Mouse (Mus musculus): ENCODE measurements around the gene Bcl2. TPM values are rescaled to one million over a fixed set of nuclear protein-coding genes. Genes with fewer than 3 reads are reported as not detected.
A peak's percentile ranks its signal among the peaks of the same experiment; 100 is the strongest.
"Not testable (repeated sequence)": the region's sequence is repeated elsewhere in the genome, so short reads cannot be mapped to it uniquely, and the experiment has no call there.

Gene Bcl2
- 1 to 10 TPM; 5.1 to 6.7 TPM for total RNA-seq (2021)
- long read RNA-seq, experiment 1, full-length matches to known transcripts = 3 of 3 reads
- long read RNA-seq, experiment 1, partial matches to known transcripts = 0 of 3 reads
- long read RNA-seq, experiment 1, other reads (novel, unspliced or antisense) = 0 of 3 reads
- long read RNA-seq, experiment 2, full-length matches to known transcripts = 10 of 10 reads
- long read RNA-seq, experiment 2, partial matches to known transcripts = 0 of 10 reads
- long read RNA-seq, experiment 2, other reads (novel, unspliced or antisense) = 0 of 10 reads

DNA sequence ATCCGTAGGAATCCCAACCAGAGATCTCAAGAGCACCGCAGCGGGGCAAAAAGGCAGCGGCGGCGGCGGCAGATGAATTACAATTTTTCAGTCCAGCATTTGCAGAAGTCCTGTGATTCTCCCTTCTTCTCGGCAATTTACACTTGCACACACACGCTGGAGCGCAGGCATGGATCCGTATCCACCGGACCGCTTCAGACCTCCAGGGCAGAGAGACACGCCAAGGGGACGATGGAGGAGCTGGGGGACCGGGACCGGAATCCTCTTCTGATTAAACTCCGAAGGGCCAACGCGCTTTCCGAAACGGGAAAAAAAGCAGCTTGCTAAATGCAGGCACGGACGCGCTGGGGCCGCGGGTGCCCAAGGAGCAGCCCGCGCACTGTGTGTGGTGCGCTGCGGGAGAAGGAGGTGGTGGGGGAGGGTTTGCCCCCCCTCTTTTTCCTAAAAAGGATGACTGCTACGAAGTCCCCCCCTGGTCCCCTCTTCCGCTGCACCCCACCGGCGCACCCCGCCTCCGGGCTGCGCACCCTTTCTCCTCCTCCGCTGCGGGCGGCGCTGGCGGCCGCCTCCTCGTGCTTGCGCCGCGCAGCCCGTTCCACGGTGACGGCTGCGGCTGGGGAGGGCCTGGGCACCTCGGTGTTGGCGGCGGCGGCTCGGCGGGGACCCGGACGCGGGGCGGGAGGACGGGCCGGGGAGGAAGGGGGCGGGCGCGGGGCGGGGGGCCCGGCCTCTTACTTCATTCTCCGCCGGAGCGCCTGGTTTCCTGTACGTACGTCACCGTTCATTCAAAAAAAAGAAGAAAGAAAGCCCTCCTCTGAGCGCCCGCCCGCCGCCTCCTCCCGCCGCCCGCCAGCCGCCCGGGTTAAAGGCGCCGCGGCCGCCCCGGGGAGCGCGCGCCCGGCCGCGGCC, at the start of gene Bcl2:
Bcl2 (minus strand) TSS at position 654 of the 909 bp plus-strand sequence.
- peak; percentile 73 to 77 for DNase-seq (ENCODE audit: low spot score in 2 of 2)

DNA sequence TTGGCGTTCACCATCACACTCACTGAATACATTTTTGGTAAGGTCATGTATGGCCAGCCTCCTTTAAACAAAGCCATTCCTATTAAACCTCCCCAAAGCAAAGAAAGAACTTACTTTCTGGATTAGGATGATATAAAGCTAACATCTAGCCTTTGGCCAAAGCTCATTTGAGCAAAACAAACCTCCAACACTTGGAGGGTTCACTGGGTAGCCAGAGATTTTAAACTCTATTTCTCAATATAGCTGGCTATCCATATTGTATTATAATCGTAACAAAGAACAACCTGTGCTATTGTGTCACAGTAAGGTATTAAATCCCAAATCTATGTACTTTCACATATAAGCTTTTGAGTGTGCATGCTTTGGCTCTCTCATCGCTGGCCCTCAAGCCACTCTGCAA, 46.7 kb upstream of the Bcl2 start:
- DNase-seq (ENCODE audit: low spot score in 2 of 2) = no peak

GRCm38 (mm10) chr1:106759572-106760435, 45.7 kb upstream of the Bcl2 start, which contains the start of gene Kdsr:
Kdsr (minus strand) TSS chr1:106759727.
- DNase-seq (ENCODE audit: low spot score in 2 of 2) = peak; percentile 93 to 94

- DNase-seq (ENCODE audit: low spot score in 2 of 2) = peak; percentile 36 to 59
Measured at GRCm38 (mm10) chr1:106758734-106759571, 44.9 kb upstream of the Bcl2 start.

DNA sequence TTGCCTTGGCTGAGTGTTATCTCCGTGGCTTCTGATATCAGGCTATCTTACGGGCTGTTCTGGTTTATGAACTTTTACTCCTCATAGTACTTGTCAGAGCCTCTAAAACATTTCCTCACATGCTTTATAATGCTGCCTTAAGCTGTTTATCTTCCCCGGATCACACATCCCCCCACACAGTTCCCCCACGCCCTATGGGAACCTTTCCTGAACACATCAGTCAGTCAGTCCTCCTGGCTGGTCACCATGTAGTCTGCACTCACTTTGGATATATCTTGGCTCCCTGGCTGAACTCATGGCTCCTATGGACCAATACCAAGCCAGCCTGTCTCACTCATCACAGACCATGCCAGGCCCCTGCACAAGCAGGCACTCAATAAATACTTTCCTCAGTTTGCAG, 42.6 kb upstream of the Bcl2 start:
- DNase-seq (ENCODE audit: low spot score in 2 of 2) = no peak

DNA sequence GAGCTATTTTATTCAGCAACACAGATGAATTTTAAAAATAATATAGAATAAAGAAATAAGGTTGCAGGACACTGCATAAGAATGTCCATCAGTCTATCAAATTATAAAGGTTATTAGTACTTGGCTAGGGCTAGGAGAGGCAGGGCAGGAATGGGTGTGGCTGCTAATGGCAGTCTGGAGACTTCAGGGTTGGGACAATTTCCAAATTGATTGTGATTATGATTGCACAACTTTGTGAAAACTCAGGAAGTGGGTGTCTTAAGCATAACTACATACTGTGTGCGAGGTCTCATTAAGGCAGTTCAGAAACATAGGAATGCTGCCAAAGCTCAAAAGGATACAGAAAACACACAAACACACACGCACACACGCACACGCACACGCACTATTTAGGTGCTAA, 37.9 kb upstream of the Bcl2 start:
- no peak for DNase-seq (ENCODE audit: low spot score in 2 of 2)

GRCm38 (mm10) chr1:106750656-106751055, 36.6 kb upstream of the Bcl2 start:
- DNase-seq (ENCODE audit: low spot score in 2 of 2) = no peak

- no peak for DNase-seq (ENCODE audit: low spot score in 2 of 2)
Measured at GRCm38 (mm10) chr1:106748555-106749315, 34.7 kb upstream of the Bcl2 start.

DNA sequence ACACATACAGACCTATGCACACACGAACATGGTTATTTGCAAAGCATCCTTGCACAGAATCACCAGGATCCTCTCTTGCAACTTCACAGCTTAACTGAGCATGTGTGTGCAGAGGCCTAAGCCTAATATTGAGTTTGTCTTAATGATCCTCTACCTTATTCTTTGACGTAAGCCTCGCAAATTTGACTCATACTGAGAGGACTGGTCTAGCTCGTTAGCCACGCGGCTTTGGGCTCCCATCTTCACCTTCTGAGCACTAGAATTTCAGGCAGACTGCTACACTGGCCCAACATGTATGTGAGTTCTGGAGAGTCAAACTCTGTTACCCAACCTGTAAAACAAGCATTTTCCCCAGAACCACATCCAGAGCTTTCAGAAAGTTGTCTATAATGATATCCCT, 28.9 kb upstream of the Bcl2 start:
- DNase-seq (ENCODE audit: low spot score in 2 of 2) = no peak

DNA sequence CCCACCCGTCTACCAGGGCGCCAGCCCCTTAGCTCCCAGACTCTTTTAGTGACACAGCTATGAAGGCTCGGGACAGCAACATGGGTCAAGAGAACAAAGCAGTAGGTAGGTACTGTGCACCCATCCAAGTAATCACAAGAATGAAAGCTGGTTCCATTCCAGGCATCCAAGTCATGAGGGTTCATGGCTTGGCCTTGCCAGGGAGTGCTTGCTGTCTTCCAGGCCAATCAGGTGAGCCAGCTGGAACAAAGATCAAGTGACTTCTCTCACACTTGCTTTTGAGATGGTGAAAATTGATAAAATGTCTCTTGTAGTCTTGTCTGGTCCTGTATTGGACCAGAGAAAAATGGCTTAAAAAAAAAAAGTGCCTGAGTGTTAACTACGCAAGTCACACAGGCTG, 26.7 kb upstream of the Bcl2 start:
- no peak for DNase-seq (ENCODE audit: low spot score in 2 of 2)

DNA sequence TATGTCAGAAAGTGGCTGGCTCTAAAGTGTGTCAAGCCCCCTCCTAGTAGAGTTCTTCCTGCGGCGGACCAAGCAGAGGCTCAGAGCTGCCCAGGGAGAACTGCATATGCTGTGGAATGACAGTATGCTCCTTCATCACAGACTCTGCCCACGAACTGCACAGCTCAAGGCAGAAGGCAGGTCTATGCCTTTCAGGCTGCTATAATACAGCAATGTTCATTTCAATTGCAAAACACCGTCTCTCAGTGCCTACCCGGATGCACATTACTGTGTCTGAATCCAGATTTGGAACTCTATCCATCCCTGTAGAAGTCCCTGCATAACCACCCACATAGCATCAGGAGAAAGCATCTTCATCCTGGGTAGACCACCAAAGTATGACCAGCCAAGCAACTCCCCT, 25.7 kb upstream of the Bcl2 start:
- no peak for DNase-seq (ENCODE audit: low spot score in 2 of 2)

DNA sequence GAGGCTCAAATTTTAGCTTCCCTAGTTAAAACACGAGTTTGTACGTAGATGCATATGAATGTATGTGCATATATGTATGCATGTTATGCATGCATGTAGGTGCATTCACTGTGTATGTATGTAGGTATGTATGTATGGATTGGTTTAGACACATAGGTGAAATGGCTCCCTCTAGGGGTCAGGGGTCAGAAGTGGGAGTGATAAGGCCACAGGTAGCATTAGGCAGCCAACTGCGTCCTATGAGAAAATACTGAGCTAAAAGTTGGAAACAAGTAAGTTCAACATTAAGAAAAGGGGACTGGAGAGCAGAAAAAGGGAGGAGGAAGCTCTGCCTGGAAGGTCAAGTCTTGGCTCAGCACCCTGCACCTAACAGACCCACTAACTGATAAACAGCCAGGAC, 24.0 kb upstream of the Bcl2 start:
- DNase-seq (ENCODE audit: low spot score in 2 of 2) = no peak

GRCm38 (mm10) chr1:106736211-106736610, 22.1 kb upstream of the Bcl2 start:
- no peak for DNase-seq (ENCODE audit: low spot score in 2 of 2)

- DNase-seq (ENCODE audit: low spot score in 2 of 2) = peak in 1 of 2 experiments; percentile 38
Measured at GRCm38 (mm10) chr1:106735586-106735985, 21.5 kb upstream of the Bcl2 start.

DNA sequence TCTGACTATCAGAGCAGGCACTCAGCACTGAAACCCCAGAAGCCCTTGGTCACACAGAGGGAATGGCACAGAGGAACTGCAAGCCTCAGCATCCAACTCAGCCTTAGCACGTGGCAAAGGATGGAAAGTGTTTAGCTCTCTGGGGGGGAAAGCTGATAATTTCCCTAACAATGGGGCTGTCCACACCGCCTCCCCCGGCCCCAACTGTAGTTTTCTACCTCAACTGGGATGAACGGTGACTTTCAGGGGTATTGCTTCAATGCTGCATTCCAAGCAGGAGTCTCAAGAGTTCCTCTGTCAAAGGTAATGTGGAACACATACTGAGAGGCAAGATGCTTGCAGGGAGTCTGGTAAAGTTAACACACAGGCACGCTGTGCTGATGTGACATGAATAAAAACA, 8.0 kb upstream of the Bcl2 start:
- no peak for DNase-seq (ENCODE audit: low spot score in 2 of 2)

DNA sequence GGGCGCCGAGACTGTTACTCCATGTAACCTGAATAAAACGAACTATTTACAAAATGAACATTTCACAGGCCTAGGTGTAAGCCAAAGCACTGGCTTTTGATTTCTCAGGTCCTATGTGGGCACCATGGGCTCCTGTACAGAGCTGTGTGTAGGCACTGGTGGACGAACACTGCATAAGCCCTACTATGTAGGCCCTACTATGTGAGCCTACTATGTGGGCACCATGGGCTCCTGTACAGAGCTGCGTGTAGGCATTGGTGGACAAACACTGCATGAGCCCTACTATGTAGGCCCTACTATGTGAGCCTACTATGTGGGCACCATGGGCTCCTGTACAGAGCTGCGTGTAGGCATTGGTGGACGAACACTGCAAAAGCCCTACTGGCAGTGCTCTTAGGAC, 3.7 kb upstream of the Bcl2 start:
- DNase-seq (ENCODE audit: low spot score in 2 of 2) = not testable (repeated sequence)

GRCm38 (mm10) chr1:106717071-106717601, 3.1 kb upstream of the Bcl2 start:
- DNase-seq (ENCODE audit: low spot score in 2 of 2) = peak; percentile 53 to 74

- no peak for DNase-seq (ENCODE audit: low spot score in 2 of 2)
Measured at GRCm38 (mm10) chr1:106716141-106716540, 2.1 kb upstream of the Bcl2 start.
